Mouse (Mus musculus) megakaryocyte, embryonic 14.5 days (primary cell): ENCODE data around the gene Nacc1. TPM values are rescaled to one million over a fixed set of nuclear protein-coding genes. Genes with fewer than 3 reads are reported as not detected.

ENCODE experiments used
- H3K27me3 ChIP-seq: replicated peaks from 2 replicates; pipeline ENCODE3; 2012; ENCODE audit warnings: inconsistent platforms
- H3K36me3 ChIP-seq: replicated peaks from 2 replicates; pipeline ENCODE3; 2012; ENCODE audit warnings: low read length, inconsistent platforms, mixed read lengths
- H3K4me1 ChIP-seq: 2 replicates; pipeline ENCODE4 v1.6.1; 2012; ENCODE audit warnings: inconsistent platforms
- H3K4me3 ChIP-seq: replicated peaks from 2 replicates; pipeline ENCODE3; 2012; ENCODE audit warnings: moderate library complexity, mild to moderate bottlenecking, inconsistent platforms
- H3K9me3 ChIP-seq: 2 replicates; pipeline ENCODE4 v1.6.1; 2012; ENCODE audit warnings: inconsistent platforms
- FLI1 ChIP-seq: IDR thresholded peaks from 2 replicates; pipeline ENCODE4 v1.6.1; 2012; ENCODE audit warnings: low read length, inconsistent platforms, mixed read lengths
- GATA1 ChIP-seq: IDR thresholded peaks from 3 replicates; pipeline ENCODE4 v1.6.1; 2012; ENCODE audit warnings: mixed read lengths, low read length, inconsistent platforms, borderline replicate concordance
- polyA plus RNA-seq: library from polyadenylated mRNA; stranded (reverse); fragments of >175 nt; gene quantifications from 2 replicates; pipeline ENCODE4 v1.2.3, GENCODE M21; 2012; ENCODE audit warnings: low replicate concordance; ENCODE audit not compliant: insufficient read depth

Gene Nacc1
- polyA plus RNA-seq: 144 and 266 TPM in 2 replicates

DNA sequence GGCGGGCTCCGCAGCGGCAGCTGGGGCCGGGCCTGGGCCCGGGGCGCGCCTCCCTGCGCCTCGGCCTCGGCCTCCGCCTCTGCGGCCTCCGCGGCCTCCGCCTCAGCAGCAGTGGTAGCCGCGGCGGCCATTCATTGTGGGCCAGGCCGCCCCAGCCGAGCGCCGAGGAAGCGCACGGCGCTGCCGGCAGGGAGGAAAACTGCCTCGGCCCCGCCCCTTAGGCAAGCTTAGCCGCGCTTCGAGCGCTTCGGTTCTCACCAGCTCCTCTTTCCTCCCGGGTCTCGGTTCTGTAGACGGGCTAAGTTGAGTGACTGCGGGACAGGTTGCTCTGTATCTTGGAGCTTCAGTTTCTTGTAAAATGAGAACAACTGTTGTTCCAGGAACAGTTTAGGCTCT lies at the start of gene Nacc1:
Nacc1 (minus strand) TSS at position 158 of the 396 bp plus-strand sequence.
- H3K9me3 ChIP-seq: no peaks in the 10 kb centered on the region
- H3K36me3 ChIP-seq: peaks cover 46% of the 10 kb centered on the region
- H3K4me3 ChIP-seq: peak within 1 kb of the TSS; percentile 94
- peaks cover 73% of the 10 kb centered on the region for H3K4me1 ChIP-seq
- TF ChIP-seq FLI1: no peak
- no peak for TF ChIP-seq GATA1
- H3K27me3 ChIP-seq: no peaks in the 10 kb centered on the region

DNA sequence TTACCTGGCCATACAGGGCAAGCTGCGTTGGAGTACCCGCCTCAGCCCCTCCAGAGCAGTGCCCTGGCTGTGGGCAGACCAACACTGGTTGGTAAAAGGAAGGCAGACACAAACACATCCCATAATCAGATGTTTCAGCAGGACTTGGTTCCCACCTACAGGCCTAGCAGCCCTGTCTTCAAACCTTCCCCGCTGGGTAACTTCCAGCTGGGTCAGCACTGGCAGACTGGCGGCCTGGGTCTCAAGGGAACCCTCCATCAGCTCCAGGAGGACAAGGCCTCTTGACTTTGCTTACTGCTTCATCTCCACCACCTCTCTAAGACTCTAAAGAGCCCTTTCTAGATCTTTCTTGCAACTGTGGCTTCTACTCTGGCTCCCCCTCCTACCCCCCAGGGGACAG lies 48.9 kb upstream of the Nacc1 start:
- peaks cover 58% of the 10 kb centered on the region for H3K27me3 ChIP-seq
- no peaks in the 10 kb centered on the region for H3K9me3 ChIP-seq
- H3K4me1 ChIP-seq: peaks cover 91% of the 10 kb centered on the region
- H3K4me3 ChIP-seq: no peak overlapping the region
- H3K36me3 ChIP-seq: peaks cover 10% of the 10 kb centered on the region
- TF ChIP-seq FLI1: no peak
- TF ChIP-seq GATA1: no peak

DNA sequence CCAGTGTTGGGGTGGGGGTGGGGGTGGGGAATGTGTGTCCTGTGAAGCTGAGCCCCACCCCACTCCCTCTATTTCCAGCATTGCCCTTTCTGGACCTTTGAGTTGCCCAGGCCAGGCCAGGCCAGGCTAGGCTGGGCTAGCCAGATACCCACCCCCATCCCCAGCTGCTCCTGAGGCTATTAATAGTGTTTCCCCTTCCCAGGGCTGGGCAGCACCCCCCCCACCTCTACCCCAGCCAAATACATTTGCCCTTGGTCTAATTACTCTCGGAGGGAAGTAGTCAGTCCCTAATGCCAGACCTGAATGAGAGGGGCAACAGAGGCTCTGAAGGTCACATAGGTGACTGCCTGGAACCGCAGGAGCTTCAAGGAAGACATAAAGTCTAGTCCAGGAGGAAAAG lies 47.9 kb upstream of the Nacc1 start:
- peaks cover 52% of the 10 kb centered on the region for H3K27me3 ChIP-seq
- H3K36me3 ChIP-seq: peaks cover 10% of the 10 kb centered on the region
- H3K4me1 ChIP-seq: peaks cover 91% of the 10 kb centered on the region

GRCm38 (mm10) chr8:84734680-84735079 lies 47.0 kb upstream of the Nacc1 start:
- H3K4me1 ChIP-seq: peaks cover 96% of the 10 kb centered on the region
- peaks cover 48% of the 10 kb centered on the region for H3K27me3 ChIP-seq
- H3K36me3 ChIP-seq: peaks cover 10% of the 10 kb centered on the region
- H3K4me3 ChIP-seq: no peak overlapping the region
- no peaks in the 10 kb centered on the region for H3K9me3 ChIP-seq
- TF ChIP-seq FLI1 (no peak), GATA1 (no peak)

More for the DNA sequence above, 47.9 kb upstream of the Nacc1 start:
- Histone ChIP-seq H3K4me3 (no peak overlapping the region), H3K9me3 (no peaks in the 10 kb centered on the region)
- TF ChIP-seq GATA1 (no peak), FLI1 (no peak)

GRCm38 (mm10) chr8:84733959-84734358 lies 46.3 kb upstream of the Nacc1 start:
- peaks cover 14% of the 10 kb centered on the region for H3K36me3 ChIP-seq
- H3K27me3 ChIP-seq: peaks cover 42% of the 10 kb centered on the region
- TF ChIP-seq GATA1: no peak
- TF ChIP-seq FLI1: no peak
- H3K4me1 ChIP-seq: peaks cover 98% of the 10 kb centered on the region
- H3K9me3 ChIP-seq: no peaks in the 10 kb centered on the region
- H3K4me3 ChIP-seq: no peak overlapping the region

DNA sequence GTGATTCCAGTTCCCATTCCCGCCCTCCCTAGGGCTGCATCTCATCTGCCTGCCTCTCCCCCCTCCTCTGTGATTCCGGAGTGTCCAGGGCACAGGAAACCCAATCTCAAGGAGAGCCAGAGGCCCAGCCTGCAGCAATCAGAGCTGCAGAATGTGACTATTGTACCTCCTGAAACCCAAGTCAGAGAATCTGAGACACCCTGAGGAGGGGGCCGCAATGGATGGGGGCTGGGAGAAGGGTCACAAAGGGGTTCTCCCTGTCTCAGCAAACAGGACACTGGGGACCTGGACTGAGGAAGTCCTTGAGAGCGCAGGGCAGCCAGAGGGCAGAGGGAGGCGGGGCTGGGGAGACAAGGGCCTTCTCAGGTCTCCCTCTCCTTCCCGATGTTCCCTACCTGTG lies 45.3 kb upstream of the Nacc1 start:
- Histone ChIP-seq H3K4me1 (peaks cover 98% of the 10 kb centered on the region), H3K36me3 (peaks cover 17% of the 10 kb centered on the region), H3K27me3 (peaks cover 34% of the 10 kb centered on the region), H3K4me3 (peak overlapping the region; percentile 56), H3K9me3 (no peaks in the 10 kb centered on the region)
- TF ChIP-seq FLI1 (no peak), GATA1 (no peak)

- Histone ChIP-seq H3K4me1 (peaks cover 98% of the 10 kb centered on the region), H3K27me3 (peaks cover 34% of the 10 kb centered on the region), H3K36me3 (peaks cover 20% of the 10 kb centered on the region), H3K4me3 (peak overlapping the region; percentile 56), H3K9me3 (no peaks in the 10 kb centered on the region)
- TF ChIP-seq FLI1: no peak
- no peak for TF ChIP-seq GATA1
Observed at GRCm38 (mm10) chr8:84732545-84732944, 44.9 kb upstream of the Nacc1 start.

DNA sequence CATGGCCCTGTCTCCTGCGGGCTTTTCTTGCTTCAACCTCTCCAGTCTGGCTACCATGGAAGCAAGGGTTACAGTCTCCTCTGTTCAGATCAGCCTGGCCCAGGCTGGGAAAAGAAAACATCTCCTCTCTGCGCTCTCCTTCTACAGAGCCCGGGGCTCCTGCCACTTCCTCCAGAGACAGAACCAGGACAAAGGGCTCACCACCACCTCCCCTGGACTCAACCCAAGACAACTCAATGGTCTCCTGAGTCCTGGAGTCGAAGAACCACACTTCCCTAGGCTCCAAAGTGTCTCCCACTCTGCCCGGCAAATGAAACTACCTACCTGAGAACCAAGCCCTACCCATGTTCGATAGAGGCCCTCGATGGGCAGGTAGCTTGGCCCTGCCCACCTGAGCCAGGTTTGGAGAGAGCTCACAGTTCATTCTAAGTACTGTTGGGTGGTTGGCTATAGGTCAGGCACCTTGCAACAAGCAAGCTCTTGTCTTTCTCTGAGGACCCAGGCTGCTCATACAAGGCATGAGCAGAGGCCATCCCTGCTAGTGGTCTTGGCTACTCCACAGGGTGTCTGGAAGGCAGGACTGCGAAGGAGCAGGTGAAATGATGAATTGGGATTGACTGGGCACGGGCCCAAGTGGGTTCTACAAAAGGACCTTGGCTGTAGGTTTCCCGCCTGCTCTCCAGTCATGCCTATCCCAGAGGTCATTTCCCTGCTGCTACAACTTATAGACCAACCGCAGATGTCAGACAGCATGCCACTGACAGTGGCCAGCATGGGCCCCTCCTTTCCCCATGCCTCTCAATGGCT lies 43.9 kb upstream of the Nacc1 start:
- Histone ChIP-seq H3K9me3 (no peaks in the 10 kb centered on the region), H3K27me3 (peaks cover 34% of the 10 kb centered on the region), H3K36me3 (peaks cover 28% of the 10 kb centered on the region), H3K4me3 (peak overlapping the region; percentile 86), H3K4me1 (peaks cover 98% of the 10 kb centered on the region)
- no peak for TF ChIP-seq GATA1
- no peak for TF ChIP-seq FLI1

DNA sequence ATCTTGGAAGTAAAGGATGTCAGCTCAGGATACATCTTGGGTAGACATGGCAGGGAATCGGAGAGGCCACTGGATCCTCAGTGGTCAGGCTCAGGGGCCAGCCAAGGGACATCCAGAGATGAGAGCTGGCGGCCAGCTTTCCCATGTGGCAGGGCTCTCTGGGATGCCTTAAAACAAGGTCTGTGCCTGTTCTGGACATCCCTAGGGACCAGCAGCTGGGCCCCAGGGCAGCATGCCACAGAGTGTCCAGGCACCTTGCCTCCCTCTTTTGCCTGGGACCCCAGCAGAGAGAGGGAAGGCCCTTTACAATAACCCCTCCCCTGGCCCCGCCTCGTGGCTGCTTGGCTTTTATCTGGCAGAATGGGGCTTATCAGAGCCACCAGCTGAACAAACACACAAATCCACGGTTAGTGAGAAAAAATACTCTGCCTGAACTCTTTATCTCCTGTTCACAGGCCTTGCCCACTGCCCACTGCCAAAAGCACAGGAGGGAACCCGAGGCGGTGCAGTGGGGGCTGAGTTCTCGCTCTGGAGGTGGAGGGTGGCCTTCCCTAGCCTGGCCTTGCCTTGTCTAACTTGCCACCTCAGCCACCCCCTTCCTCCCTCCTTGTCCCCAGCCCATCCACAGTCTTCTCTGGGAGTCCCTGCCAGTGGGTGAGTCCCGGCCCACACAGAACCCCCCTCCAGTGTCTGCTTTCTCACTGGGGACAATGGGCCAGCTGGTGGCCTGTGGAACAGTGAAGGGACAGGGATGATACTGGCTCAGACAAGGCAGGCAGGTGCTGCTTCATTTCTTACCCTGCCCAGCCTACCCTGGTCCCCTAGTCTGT lies 43.1 kb upstream of the Nacc1 start:
- TF ChIP-seq GATA1: peak; percentile 63; the same call in 2 of the 3 replicates
- TF ChIP-seq FLI1: no peak
- peaks cover 34% of the 10 kb centered on the region for H3K36me3 ChIP-seq
- H3K27me3 ChIP-seq: peaks cover 27% of the 10 kb centered on the region
- peaks cover 98% of the 10 kb centered on the region for H3K4me1 ChIP-seq
- no peaks in the 10 kb centered on the region for H3K9me3 ChIP-seq
- H3K4me3 ChIP-seq: peak overlapping the region; percentile 86

GRCm38 (mm10) chr8:84729921-84730362 lies 42.3 kb upstream of the Nacc1 start:
- H3K27me3 ChIP-seq: peaks cover 23% of the 10 kb centered on the region
- TF ChIP-seq GATA1 (no peak), FLI1 (no peak)
- H3K36me3 ChIP-seq: peaks cover 41% of the 10 kb centered on the region
- H3K4me3 ChIP-seq: no peak overlapping the region
- no peaks in the 10 kb centered on the region for H3K9me3 ChIP-seq
- peaks cover 100% of the 10 kb centered on the region for H3K4me1 ChIP-seq
